Mouse (Mus musculus): Measurements from ENCODE around the gene Erp27. TPM values are rescaled to one million over a fixed set of nuclear protein-coding genes. Genes with fewer than 3 reads are reported as not detected.
"Not testable (repeated sequence)": the region's sequence is repeated elsewhere in the genome, so short reads cannot be mapped to it uniquely, and the experiment has no call there.

Erp27 gene
- polyA plus RNA-seq, 1 experiment from 2014 or later: not detected

GRCm38 (mm10) chr6:136889067-136889466 is 32.9 kb downstream of the Erp27 start:
- 89% methylated on average over 6 of the region's 6 CpGs for WGBS
- Histone ChIP-seq H3K9me3 (ENCODE audit: control insufficient read depth, low read length) (no peaks in the 10 kb centered on the region), H3K36me3 (ENCODE audit: control insufficient read depth, insufficient read depth, low read length) (no peaks in the 10 kb centered on the region), H3K27me3 (ENCODE audit: control insufficient read depth, insufficient read depth, low read length) (no peaks in the 10 kb centered on the region), H3K4me2 (no peak overlapping the region), H3K9ac (ENCODE audit: low read length) (no peak overlapping the region), H3K27ac (ENCODE audit: low read depth, low read length) (no peak overlapping the region), H3K4me3 (ENCODE audit: low read depth, low read length) (no peak overlapping the region), H3K4me1 (ENCODE audit: control insufficient read depth, insufficient read depth, low read length) (no peaks in the 10 kb centered on the region)
- ATAC-seq (ENCODE audit: low FRiP score): no peak
- DNase-seq (ENCODE audit: low spot score, missing footprints): no peak

GRCm38 (mm10) chr6:136887854-136888253 is 34.1 kb downstream of the Erp27 start:
- Histone ChIP-seq H3K4me1 (ENCODE audit: control insufficient read depth, insufficient read depth, low read length) (no peaks in the 10 kb centered on the region), H3K4me3 (ENCODE audit: low read depth, low read length) (no peak overlapping the region)
- ATAC-seq (ENCODE audit: low FRiP score): no peak

GRCm38 (mm10) chr6:136884766-136885165 is 37.2 kb downstream of the Erp27 start:
- H3K27me3 ChIP-seq (ENCODE audit: control insufficient read depth, insufficient read depth, low read length); DNase-seq (ENCODE audit: low spot score, missing footprints); H3K36me3 ChIP-seq (ENCODE audit: control insufficient read depth, insufficient read depth, low read length); H3K9ac ChIP-seq (ENCODE audit: low read length); H3K4me3 ChIP-seq (ENCODE audit: low read depth, low read length); H3K27ac ChIP-seq (ENCODE audit: low read depth, low read length); H3K4me1 ChIP-seq (ENCODE audit: control insufficient read depth, insufficient read depth, low read length); H3K9me3 ChIP-seq (ENCODE audit: control insufficient read depth, low read length); ATAC-seq (ENCODE audit: low FRiP score); H3K4me2 ChIP-seq: not testable (repeated sequence)
- 44% methylated on average over 1 of the region's 1 CpGs for WGBS

More at GRCm38 (mm10) chr6:136887854-136888253, 34.1 kb downstream of the Erp27 start:
- H3K9ac ChIP-seq (ENCODE audit: low read length): no peak overlapping the region
- WGBS: 83% methylated on average over 9 of the region's 9 CpGs
- no peaks in the 10 kb centered on the region for H3K36me3 ChIP-seq (ENCODE audit: control insufficient read depth, insufficient read depth, low read length)
- H3K27me3 ChIP-seq (ENCODE audit: control insufficient read depth, insufficient read depth, low read length): no peaks in the 10 kb centered on the region
- H3K27ac ChIP-seq (ENCODE audit: low read depth, low read length): no peak overlapping the region
- H3K9me3 ChIP-seq (ENCODE audit: control insufficient read depth, low read length): no peaks in the 10 kb centered on the region
- H3K4me2 ChIP-seq: no peak overlapping the region
- DNase-seq (ENCODE audit: low spot score, missing footprints): no peak

GRCm38 (mm10) chr6:136883961-136884360 is 38.0 kb downstream of the Erp27 start:
- no peak for DNase-seq (ENCODE audit: low spot score, missing footprints)
- 92% methylated on average over 6 of the region's 6 CpGs for WGBS

DNA sequence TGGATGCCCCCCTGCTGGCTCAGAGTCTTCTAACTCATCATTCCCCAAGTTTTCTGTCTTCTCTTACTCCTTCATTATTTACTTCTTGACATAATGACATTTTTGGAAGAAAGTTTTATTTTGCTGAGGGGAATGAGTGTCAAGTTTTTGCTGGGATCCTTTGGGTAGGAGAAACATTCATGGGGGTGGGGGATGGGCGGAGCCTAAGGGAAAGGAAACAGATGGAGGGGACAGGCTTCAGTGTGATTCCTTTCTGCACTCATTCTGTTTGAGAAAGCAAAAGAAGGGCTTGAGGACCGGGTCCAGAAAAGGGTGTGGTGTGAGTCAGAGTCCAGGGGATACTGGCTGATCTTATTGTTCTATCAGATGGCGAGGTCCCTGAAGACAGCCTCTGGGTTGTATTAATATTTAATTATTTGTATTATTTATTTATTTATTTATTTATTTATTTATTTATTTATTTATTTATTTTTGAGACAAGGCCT is 38.5 kb downstream of the Erp27 start:
- no peak overlapping the region for H3K9ac ChIP-seq (ENCODE audit: low read length)
- H3K4me2 ChIP-seq: no peak overlapping the region
- H3K27me3 ChIP-seq (ENCODE audit: control insufficient read depth, insufficient read depth, low read length): no peaks in the 10 kb centered on the region
- no peaks in the 10 kb centered on the region for H3K9me3 ChIP-seq (ENCODE audit: control insufficient read depth, low read length)
- no peak overlapping the region for H3K4me3 ChIP-seq (ENCODE audit: low read depth, low read length)
- ATAC-seq (ENCODE audit: low FRiP score): no peak
- 84% methylated on average over 3 of the region's 3 CpGs for WGBS
- H3K4me1 ChIP-seq (ENCODE audit: control insufficient read depth, insufficient read depth, low read length): no peaks in the 10 kb centered on the region
- H3K27ac ChIP-seq (ENCODE audit: low read depth, low read length): no peak overlapping the region
- H3K36me3 ChIP-seq (ENCODE audit: control insufficient read depth, insufficient read depth, low read length): no peaks in the 10 kb centered on the region
- no peak for DNase-seq (ENCODE audit: low spot score, missing footprints)

More at GRCm38 (mm10) chr6:136883961-136884360, 38.0 kb downstream of the Erp27 start:
- Histone ChIP-seq H3K4me3 (ENCODE audit: low read depth, low read length) (no peak overlapping the region), H3K4me1 (ENCODE audit: control insufficient read depth, insufficient read depth, low read length) (no peaks in the 10 kb centered on the region), H3K4me2 (no peak overlapping the region), H3K27ac (ENCODE audit: low read depth, low read length) (no peak overlapping the region), H3K9ac (ENCODE audit: low read length) (no peak overlapping the region), H3K9me3 (ENCODE audit: control insufficient read depth, low read length) (no peaks in the 10 kb centered on the region), H3K27me3 (ENCODE audit: control insufficient read depth, insufficient read depth, low read length) (no peaks in the 10 kb centered on the region), H3K36me3 (ENCODE audit: control insufficient read depth, insufficient read depth, low read length) (no peaks in the 10 kb centered on the region)
- no peak for ATAC-seq (ENCODE audit: low FRiP score)

DNA sequence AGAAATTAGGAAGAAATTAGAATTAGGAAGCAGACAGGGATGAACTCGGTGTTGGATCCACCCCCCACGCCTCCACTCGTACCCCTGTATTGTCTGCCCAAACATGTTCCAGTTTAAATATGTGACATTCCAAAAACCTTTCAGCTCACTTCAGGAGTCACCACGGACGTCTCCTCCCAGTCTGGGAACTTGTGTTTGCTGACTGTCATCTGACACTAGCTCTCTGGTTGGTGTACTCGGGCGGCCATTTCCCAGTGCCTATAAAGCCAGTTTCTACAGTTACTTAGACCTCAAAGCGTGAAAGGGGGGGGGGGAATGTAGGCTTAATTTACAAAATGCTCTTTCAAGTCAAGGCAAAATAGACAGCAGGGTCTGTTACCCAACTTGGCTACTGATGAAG is 40.3 kb downstream of the Erp27 start:
- Histone ChIP-seq H3K4me1 (ENCODE audit: control insufficient read depth, insufficient read depth, low read length) (no peaks in the 10 kb centered on the region), H3K9ac (ENCODE audit: low read length) (no peak overlapping the region), H3K36me3 (ENCODE audit: control insufficient read depth, insufficient read depth, low read length) (no peaks in the 10 kb centered on the region), H3K4me2 (no peak overlapping the region), H3K27ac (ENCODE audit: low read depth, low read length) (no peak overlapping the region), H3K27me3 (ENCODE audit: control insufficient read depth, insufficient read depth, low read length) (no peaks in the 10 kb centered on the region), H3K9me3 (ENCODE audit: control insufficient read depth, low read length) (no peaks in the 10 kb centered on the region), H3K4me3 (ENCODE audit: low read depth, low read length) (no peak overlapping the region)
- WGBS: 72% methylated on average over 8 of the region's 8 CpGs
- ATAC-seq (ENCODE audit: low FRiP score) (no peak), DNase-seq (ENCODE audit: low spot score, missing footprints) (no peak)

DNA sequence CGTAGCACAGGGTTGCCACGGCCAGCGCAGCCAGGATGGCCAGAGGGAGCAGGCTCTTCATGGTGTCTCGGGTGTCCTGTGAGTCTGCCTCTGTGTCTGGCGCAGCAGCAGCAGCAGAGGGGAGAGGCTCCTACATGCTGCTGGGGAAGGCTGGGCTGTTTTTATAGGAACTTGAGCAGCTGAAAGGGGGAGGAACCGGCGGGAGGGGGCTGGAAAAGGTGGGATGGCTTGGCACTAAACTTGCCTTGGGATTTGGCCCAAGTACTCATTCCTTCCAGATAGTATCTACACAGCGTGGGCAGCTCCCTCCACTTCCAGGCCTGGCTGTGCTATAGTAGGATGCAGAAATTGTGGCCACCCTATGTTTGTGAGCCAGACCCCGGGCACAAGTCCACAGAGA is 46.3 kb downstream of the Erp27 start, which contains the start of gene Mgp:
TSS of gene Mgp (minus strand) at position 154 of the 400 bp plus-strand sequence.
- WGBS: 66% methylated on average over 9 of the region's 9 CpGs
- Histone ChIP-seq H3K4me2 (no peak within 1 kb of the TSS), H3K9me3 (ENCODE audit: control insufficient read depth, low read length) (no peaks in the 10 kb centered on the region), H3K27me3 (ENCODE audit: control insufficient read depth, insufficient read depth, low read length) (no peaks in the 10 kb centered on the region), H3K36me3 (ENCODE audit: control insufficient read depth, insufficient read depth, low read length) (no peaks in the 10 kb centered on the region), H3K4me1 (ENCODE audit: control insufficient read depth, insufficient read depth, low read length) (no peaks in the 10 kb centered on the region), H3K27ac (ENCODE audit: low read depth, low read length) (no peak within 1 kb of the TSS), H3K9ac (ENCODE audit: low read length) (no peak within 1 kb of the TSS), H3K4me3 (ENCODE audit: low read depth, low read length) (no peak within 1 kb of the TSS)
- DNase-seq (ENCODE audit: low spot score, missing footprints) (no peak), ATAC-seq (ENCODE audit: low FRiP score) (no peak)

GRCm38 (mm10) chr6:136874599-136874998 is 47.4 kb downstream of the Erp27 start:
- no peak for DNase-seq (ENCODE audit: low spot score, missing footprints)
- H3K4me1 ChIP-seq (ENCODE audit: control insufficient read depth, insufficient read depth, low read length): no peaks in the 10 kb centered on the region
- WGBS: 78% methylated on average over 8 of the region's 8 CpGs

DNA sequence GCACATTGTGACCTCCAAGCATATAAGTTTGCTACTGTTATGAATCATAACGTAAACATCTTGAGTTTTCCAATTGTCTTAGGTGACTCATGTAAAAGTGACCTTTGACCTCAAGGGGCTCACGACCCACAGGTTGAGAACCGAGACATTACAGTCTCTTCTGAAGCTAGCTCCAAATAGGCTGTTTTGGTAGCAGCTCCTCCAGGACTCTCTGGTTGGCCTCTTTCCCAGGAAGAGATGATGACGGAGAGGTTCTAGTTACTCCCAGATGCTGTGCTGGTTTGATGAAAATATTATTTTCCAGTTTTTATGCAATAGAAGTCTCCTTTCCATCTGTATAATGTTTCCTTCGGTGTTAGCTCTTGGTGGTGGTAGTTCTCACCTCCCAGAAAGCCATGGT is 53.1 kb downstream of the Erp27 start:
- WGBS: 85% methylated on average over 5 of the region's 5 CpGs
- ATAC-seq (ENCODE audit: low FRiP score): no peak

More at GRCm38 (mm10) chr6:136874599-136874998, 47.4 kb downstream of the Erp27 start:
- Histone ChIP-seq H3K9me3 (ENCODE audit: control insufficient read depth, low read length) (no peaks in the 10 kb centered on the region), H3K27ac (ENCODE audit: low read depth, low read length) (no peak overlapping the region), H3K36me3 (ENCODE audit: control insufficient read depth, insufficient read depth, low read length) (no peaks in the 10 kb centered on the region), H3K27me3 (ENCODE audit: control insufficient read depth, insufficient read depth, low read length) (no peaks in the 10 kb centered on the region), H3K4me3 (ENCODE audit: low read depth, low read length) (no peak overlapping the region), H3K4me2 (no peak overlapping the region), H3K9ac (ENCODE audit: low read length) (no peak overlapping the region)
- no peak for ATAC-seq (ENCODE audit: low FRiP score)

More for the DNA sequence above, 53.1 kb downstream of the Erp27 start:
- no peak for DNase-seq (ENCODE audit: low spot score, missing footprints)
- Histone ChIP-seq H3K4me1 (ENCODE audit: control insufficient read depth, insufficient read depth, low read length) (no peaks in the 10 kb centered on the region), H3K4me3 (ENCODE audit: low read depth, low read length) (no peak overlapping the region), H3K9ac (ENCODE audit: low read length) (no peak overlapping the region), H3K27ac (ENCODE audit: low read depth, low read length) (no peak overlapping the region), H3K36me3 (ENCODE audit: control insufficient read depth, insufficient read depth, low read length) (no peaks in the 10 kb centered on the region), H3K27me3 (ENCODE audit: control insufficient read depth, insufficient read depth, low read length) (no peaks in the 10 kb centered on the region), H3K9me3 (ENCODE audit: control insufficient read depth, low read length) (no peaks in the 10 kb centered on the region), H3K4me2 (no peak overlapping the region)
